Mouse (Mus musculus) spleen, adult 2 months (tissue): Measurements from ENCODE around the gene B3gat3.

Experiments used
- CTCF ChIP-seq: fragments of 200-500 bp; IDR thresholded peaks from 2 replicates; pipeline ENCODE4 v1.5.1; 2011; ENCODE audit warnings: mild to moderate bottlenecking, inconsistent platforms; ENCODE audit not compliant: insufficient read depth, insufficient read length, insufficient replicate concordance; ENCODE audit errors: extremely low read depth
- POLR2A ChIP-seq: fragments of 200-500 bp; IDR thresholded peaks from 2 replicates; pipeline ENCODE4 v1.6.1; 2011; ENCODE audit warnings: low read depth, low read length, inconsistent platforms

DNA sequence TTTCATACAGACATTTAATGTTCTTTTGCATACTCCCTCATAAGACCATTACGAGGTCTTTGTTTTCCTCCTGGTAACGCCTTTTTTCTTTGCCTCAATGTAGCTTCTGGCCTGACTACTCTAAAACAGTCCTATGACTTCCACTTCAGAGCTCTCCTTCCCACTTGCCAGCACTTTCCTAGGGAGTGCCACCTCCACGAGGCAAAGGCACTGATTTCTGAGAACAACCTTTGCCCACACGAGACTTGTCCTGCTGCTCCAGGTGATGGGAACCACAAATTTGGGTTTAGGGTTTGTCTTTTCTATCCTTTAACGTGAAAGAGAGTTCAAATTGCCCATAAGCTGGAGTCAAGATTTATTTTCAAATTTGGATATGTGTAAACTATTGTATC lies 46.0 kb downstream of the B3gat3 start:
- TF ChIP-seq CTCF (no peak), POLR2A (no peak)
